Mouse (Mus musculus): ENCODE measurements at regions not wholly inside any gene's neighbourhood (a gene's known extent, or its start where the extent isn't known, plus 50 kb on each side); places are given as distances from the start of the nearest gene placed in this dataset.

GRCm38 (mm10) chr1:88623040-88623439 is 79.0 kb downstream of the Arl4c start:
- DNase-seq (ENCODE audit: low spot score), result no peak

- DNase-seq (ENCODE audit: low spot score), result no peak
These were observed 79.7 kb downstream of the Arl4c start for GRCm38 (mm10) chr1:88622356-88622755.

DNA sequence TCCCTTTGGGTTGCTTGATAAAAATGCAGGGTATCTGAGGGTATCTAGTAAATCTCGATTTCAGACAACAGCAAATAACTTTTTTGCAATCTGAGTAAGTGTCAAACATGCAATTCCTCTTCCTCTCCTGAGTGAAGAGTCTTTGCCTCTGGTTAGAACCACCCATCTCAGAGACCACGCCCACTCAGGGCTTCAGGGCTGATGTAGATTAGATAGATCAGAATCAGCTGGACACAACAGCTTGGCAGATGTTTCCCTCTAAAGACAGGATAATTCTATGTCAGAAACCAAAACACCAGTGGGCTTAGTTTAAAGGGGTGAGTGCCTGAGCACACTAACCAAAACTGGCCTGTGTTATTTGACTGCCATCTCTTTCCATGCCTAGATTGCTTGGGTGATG is 80.8 kb downstream of the Arl4c start:
- DNase-seq (ENCODE audit: low spot score), result no peak

DNA sequence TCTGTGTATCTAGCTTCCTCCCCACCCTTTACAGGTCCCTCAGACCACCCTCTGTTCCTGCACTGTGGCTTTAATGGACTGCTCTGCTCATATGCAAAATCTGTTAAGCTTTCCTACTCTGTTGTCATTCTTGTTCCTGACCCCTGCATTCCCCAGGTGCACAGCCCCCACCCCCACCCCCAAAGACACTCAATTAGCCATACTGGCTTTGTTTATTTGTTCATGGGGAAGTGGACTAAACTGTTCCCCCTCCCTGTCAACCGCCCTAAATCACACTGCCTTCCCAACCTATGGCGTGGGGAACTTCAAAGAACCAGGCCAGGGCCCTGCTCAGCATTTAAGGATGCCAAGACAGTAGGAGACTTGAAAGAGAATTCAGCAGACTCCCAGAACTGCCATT is 89.0 kb downstream of the Arl4c start:
- no peak for DNase-seq (ENCODE audit: low spot score)

- no peak for DNase-seq (ENCODE audit: low spot score)
These were observed 90.8 kb downstream of the Arl4c start for GRCm38 (mm10) chr1:88611241-88611640.

- no peak for DNase-seq (ENCODE audit: low spot score)
These were observed 91.2 kb downstream of the Arl4c start for GRCm38 (mm10) chr1:88610810-88611209.

DNA sequence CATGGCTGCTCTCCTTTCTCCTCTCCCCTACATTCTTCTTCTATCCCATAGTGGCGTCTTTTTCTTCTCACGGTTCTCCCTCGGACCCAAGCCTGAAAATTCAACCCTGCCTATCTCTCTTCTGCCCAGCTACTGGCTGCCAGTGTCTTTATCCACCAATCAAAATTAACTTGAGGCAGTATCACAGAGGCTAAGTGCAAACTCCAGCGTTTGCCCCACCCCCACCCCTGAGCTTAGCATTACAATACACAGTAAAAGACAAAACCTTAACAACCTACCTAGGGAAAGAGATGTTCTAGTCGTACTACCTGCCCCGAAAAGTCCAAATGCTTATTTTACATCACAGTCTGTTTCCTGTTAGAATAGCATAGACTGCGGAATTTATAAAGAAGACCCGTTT is 93.2 kb downstream of the Arl4c start:
- no peak for DNase-seq (ENCODE audit: low spot score)

GRCm38 (mm10) chr1:88608236-88608635 is 93.8 kb downstream of the Arl4c start:
- DNase-seq (ENCODE audit: low spot score), result no peak

DNA sequence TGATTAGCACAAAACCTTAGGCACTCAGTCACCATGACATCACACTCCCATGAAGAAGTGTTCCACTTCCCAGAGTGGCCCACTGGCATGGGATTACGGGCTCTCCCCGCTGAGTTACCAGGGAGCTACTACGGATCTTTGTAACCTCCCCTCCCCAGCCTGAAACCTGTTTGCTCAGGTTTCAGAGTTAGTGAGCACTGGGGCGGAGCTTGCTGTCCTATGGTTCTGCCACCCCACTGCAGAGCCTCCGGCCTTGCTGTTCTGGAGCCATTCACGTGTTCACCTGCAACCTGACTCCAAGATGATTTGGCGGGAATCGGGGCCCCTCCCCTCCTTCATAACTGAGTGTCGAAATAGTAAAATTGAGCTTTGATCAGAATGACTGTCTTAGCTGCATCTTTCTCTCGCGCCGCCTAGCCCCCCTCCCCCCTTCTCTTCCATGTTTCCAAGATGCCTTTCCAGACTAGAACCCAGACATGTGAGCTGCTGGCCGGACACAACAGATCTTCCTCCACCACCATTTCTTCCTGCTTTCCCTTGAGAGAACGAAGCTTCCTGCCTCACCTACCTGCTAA is 95.8 kb upstream of the Glrp1 start:
- no peak for DNase-seq (ENCODE audit: low spot score)

DNA sequence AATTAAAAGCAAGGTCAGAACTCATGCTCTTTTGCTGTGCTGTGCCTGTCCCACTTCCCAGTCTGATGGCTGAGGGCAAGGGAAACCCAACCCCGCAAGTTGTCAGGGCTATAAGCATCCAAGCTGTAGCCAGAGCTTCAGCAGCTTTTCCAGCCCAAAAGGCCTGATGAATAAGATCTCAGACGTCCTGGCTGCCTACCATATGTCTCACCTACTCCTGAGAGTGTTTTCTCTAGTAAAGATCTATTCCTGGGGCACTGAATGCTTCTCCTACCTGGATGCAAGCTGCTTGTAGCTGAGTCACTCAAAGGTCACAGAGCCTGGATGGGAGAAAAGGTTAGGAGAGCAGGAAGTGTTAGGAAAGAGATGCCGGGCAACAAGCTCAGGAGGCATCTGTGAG is 92.4 kb upstream of the Glrp1 start:
- no peak for DNase-seq (ENCODE audit: low spot score)

DNA sequence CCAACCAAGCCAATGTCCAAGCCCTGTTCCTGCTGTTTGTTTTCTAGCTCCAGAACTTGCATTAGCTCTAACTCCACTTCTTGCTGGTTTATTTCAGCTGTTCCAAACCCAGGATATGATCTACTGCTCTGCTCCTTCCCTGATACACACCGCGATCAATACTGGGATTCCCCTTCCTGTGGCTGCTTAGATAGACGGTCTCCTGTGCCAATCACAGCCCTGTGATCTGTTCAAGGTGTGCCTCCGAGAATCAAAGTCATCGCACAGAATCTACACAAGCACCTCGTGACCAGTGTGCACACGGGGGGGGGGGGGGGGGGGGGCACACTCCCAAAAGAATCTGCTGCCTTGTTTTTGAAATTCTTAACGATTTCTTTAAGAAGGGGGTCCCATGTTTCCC is 91.9 kb upstream of the Glrp1 start:
- no peak for DNase-seq (ENCODE audit: low spot score)

DNA sequence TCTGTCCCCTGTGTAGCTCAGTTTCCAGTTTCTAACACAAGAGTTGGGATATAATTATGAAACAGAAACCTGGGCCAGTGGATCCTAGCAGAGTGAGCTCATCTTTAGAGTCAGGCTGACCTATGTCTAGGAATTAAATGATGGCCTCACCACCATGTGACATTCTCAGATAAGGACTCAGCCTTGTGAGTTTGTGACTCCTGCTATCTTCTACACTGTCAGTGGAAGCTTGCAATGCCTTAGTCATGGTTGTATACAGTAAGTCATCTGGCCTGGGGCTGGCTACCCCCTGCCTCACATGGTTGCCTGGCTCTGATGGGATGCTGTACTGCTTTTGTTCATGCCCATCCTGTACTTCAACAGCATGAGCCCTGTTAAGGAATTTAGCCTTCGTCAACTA is 90.3 kb upstream of the Glrp1 start:
- no peak for DNase-seq (ENCODE audit: low spot score)

- no peak for DNase-seq (ENCODE audit: low spot score)
These were observed 84.8 kb upstream of the Glrp1 start for GRCm38 (mm10) chr1:88594484-88595254.

DNA sequence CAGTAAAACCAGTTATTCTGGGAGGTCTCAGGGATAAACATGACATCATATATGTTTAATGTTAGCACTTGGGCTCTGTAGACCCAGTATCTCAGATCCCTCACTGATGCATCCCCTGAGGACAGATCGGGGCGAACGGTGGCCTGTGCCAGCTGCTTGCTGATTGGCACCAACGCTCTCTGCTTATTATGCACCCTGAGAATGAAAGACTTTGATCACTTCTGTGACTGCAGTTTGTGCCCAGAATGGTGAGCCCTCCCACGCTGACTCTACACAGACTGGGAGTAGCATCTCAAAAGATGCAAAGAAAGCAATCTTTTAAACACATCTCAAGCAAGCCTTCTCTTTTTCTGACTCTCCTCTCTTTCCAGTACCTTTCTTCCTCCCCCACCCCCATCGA is 82.2 kb upstream of the Glrp1 start:
- no peak for DNase-seq (ENCODE audit: low spot score)

DNA sequence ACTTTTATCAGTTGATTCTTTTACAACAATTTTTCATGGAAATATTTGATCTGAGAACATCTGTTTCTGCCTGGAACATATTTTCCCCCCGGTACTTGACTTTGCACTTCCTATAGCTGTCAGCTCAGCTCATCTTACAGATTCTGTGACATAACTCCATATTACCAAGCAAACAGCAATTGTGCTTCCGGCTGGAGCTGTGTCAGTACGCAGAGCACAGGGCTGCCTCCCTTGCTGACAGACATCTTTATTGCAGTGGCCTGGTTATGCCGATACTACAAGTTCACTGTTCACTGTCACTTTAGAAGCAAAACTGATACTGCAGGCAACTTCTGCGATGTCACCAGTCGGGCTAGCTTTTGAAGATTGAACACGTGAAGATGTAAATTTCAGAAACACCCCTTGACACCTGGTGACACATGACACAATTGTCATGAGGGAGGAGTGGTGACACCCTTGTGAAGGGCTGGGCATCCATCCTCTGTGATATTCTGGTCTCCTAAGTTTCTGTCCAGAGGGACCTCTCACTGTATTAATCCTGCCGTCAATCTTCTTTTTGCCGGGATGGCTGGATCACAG is 81.0 kb upstream of the Glrp1 start:
- DNase-seq (ENCODE audit: low spot score), result no peak

DNA sequence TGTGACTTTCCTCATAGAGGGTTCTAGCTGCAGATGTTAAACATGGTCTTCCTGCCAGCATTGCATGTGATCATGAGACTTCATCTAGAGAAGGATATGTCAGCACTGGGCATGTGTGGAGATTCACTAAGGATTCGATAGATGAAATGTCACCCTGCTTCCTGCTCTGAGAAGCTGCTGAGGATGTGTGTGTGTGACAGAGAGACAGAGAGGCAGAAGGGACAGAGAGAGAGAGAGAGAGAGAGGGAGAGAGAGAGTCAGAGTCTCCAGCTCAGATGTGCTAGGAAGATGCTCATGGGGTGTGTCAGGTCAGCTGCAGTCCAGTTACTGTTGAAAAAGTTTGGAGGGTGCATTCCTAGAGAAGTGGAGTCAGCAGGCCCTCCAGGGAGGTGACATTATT is 78.9 kb upstream of the Glrp1 start:
- DNase-seq (ENCODE audit: low spot score), result no peak

- DNase-seq (ENCODE audit: low spot score), result no peak
These were observed 77.3 kb upstream of the Glrp1 start for GRCm38 (mm10) chr1:88586823-88587820.

DNA sequence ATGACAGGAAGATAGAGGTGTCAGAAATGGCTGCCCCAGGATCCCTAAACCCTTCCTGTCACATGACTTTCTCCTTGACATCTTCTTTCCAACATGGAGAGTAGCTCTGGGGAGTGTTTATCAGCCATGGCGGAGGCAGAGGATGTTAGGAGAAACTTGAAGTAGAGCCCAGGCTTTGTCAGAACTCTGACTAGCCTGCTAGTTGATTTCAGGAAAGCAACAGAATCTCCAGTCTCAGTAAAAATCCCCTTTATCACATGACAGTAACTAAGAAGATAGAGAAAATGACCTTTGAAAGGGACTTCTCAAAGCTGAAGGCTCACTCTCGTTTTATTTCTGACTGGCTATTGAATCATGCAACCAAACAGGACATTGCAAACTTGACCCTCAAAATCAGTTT is 76.3 kb upstream of the Glrp1 start:
- DNase-seq (ENCODE audit: low spot score), result no peak

GRCm38 (mm10) chr1:88584515-88585033 is 74.7 kb upstream of the Glrp1 start:
- no peak for DNase-seq (ENCODE audit: low spot score)

GRCm38 (mm10) chr1:88578231-88578620 is 68.4 kb upstream of the Glrp1 start:
- DNase-seq (ENCODE audit: low spot score), result no peak

DNA sequence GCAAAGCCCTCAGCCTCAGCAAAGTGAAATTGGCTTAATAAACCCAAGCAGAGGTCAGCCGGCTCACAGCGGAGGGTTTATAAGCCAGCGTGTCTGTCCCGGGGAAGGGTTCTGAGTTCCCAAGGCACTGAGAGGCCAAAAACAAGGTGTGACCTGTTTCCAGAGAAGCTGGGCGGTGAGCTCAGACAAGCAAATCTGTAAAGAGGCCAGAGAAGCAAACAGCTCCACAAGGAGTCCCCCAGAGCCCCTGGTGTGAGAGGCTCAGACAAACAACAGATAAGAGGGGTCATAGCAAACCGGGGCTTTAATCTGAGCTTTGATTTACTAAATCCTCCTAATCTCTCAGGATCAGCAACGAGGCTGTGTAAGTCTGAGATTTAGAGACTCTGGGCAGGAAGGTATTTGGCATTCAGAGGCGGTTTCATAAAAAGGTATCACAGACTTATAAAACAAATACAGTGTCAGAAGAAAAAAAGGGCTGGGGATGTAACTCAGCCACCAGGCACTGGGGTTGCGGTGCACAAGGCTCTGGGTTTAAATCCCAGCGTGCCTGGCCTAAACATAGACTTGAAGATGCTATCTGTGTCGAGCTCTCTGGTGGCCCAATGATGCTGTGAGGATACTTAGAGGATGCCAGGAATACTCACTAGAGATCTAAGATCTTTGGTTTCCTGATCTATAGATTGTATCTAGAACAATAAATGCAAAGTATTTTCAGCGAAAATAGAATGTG is 67.8 kb upstream of the Glrp1 start:
- DNase-seq (ENCODE audit: low spot score), result no peak
